Mouse (Mus musculus) embryonic fibroblast, embryonic 13.5 days (primary cell): ENCODE data around the gene Smok2a. TPM values are rescaled to one million over a fixed set of nuclear protein-coding genes. Genes with fewer than 3 reads are reported as not detected.
"Not testable (repeated sequence)": the region's sequence is repeated elsewhere in the genome, so short reads cannot be mapped to it uniquely, and the experiment has no call there.

Experiments used
- H3K27ac ChIP-seq: 2 replicates; pipeline ENCODE4 v1.5.1; 2012; ENCODE audit warnings: low read length, control low read depth, inconsistent platforms; ENCODE audit not compliant: insufficient read depth
- H3K4me1 ChIP-seq: 2 replicates; pipeline ENCODE4 v1.6.1; 2011; ENCODE audit warnings: low read length; ENCODE audit not compliant: control insufficient read depth, insufficient read depth
- H3K4me3 ChIP-seq: 2 replicates; pipeline ENCODE4 v1.5.1; 2011; ENCODE audit warnings: mild to moderate bottlenecking, control low read depth, low read length; ENCODE audit not compliant: insufficient read depth
- CTCF ChIP-seq: IDR thresholded peaks from 2 replicates; pipeline ENCODE4 v1.5.1; 2011; ENCODE audit warnings: mild to moderate bottlenecking, control low read depth, low read length, moderate library complexity, borderline replicate concordance; ENCODE audit not compliant: insufficient read depth
- POLR2A ChIP-seq: IDR thresholded peaks from 2 replicates; pipeline ENCODE4 v1.6.1; 2011; ENCODE audit warnings: low read depth, mild to moderate bottlenecking, control low read depth, low read length, moderate library complexity
- polyA plus RNA-seq: library from polyadenylated mRNA; stranded (reverse); fragments of >200 nt; gene quantifications from 2 replicates; pipeline ENCODE4 v1.2.4, GENCODE M21; 2011; ENCODE audit warnings: low read depth; ENCODE audit not compliant: missing spikeins, insufficient read length

Smok2a gene
- polyA plus RNA-seq, 1 experiment, result not detected

GRCm38 (mm10) chr17:13201551-13201950 lies 19.4 kb upstream of the Smok2a start:
- H3K27ac ChIP-seq, H3K4me1 ChIP-seq, H3K4me3 ChIP-seq: not testable (repeated sequence)

GRCm38 (mm10) chr17:13202453-13203107 lies 18.4 kb upstream of the Smok2a start:
- not testable (repeated sequence) for H3K4me3 ChIP-seq, H3K4me1 ChIP-seq, H3K27ac ChIP-seq

GRCm38 (mm10) chr17:13205247-13205646 lies 15.7 kb upstream of the Smok2a start:
- not testable (repeated sequence) for H3K27ac ChIP-seq, H3K4me3 ChIP-seq, H3K4me1 ChIP-seq

GRCm38 (mm10) chr17:13206491-13206890 lies 14.5 kb upstream of the Smok2a start:
- Histone ChIP-seq H3K4me3 (no peak overlapping the region), H3K4me1 (no peaks in the 10 kb centered on the region), H3K27ac (no peak overlapping the region)
- TF ChIP-seq CTCF (no peak), POLR2A (no peak)

- not testable (repeated sequence) for H3K27ac ChIP-seq, H3K4me1 ChIP-seq, H3K4me3 ChIP-seq
Measured at GRCm38 (mm10) chr17:13208460-13208859, 12.5 kb upstream of the Smok2a start.

DNA sequence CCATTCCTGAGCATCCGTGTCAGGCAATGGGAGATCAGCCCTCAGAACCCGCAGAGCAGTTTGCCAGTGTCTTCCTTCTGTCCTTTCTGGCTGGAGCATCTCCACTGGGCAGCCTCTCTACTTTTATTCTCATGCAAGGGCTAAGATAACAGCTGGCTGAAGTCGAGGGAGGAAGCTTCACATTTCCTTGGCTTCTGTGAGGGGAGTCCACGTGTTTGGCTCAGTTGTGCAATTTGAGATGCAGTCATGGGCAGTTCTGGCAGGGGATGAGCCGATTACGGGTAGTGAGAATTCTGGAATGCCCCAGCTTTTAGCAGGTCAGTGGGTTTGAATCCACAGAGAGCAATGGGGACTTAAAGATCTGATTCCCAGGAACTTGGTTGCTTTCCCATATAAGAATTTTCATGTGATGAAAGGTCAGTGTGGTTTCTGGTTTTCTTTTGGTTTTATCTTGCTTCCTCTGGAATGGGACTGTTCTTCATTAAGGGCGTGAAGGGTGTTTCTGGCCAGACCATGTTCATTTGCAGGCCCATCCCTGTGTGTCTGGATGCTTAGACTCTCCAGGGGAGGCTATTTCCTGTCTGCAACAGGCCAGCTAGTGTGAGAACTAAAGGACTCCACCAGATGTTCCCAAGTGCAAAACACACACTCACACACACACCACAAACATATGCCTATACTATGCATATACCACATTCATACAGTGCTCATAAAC lies 8.7 kb upstream of the Smok2a start:
- Histone ChIP-seq H3K4me1 (no peaks in the 10 kb centered on the region), H3K4me3 (no peak overlapping the region), H3K27ac (no peak overlapping the region)
- TF ChIP-seq POLR2A (no peak), CTCF (no peak)

DNA sequence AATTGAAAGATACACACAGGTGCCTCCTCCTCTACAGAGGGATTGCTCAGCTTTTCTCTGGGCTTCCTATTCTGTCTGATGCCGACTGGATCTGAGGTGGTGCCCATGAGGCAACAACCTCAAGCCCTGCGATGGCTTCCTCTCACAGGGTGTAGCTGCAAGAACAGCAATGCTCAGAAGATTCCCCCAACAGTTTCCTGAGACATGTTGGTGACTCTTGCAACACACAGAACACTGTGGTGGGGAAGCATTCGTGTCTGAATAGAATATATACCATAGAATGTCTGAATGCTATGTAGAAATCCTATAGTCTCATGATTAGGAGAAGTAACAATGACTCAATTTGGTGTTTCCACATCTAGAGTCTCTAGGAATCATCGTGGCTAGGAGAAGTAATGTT lies 6.8 kb upstream of the Smok2a start:
- Histone ChIP-seq H3K4me1 (no peaks in the 10 kb centered on the region), H3K4me3 (no peak overlapping the region), H3K27ac (no peak overlapping the region)
- TF ChIP-seq POLR2A, result no peak
- TF ChIP-seq CTCF, result no peak

DNA sequence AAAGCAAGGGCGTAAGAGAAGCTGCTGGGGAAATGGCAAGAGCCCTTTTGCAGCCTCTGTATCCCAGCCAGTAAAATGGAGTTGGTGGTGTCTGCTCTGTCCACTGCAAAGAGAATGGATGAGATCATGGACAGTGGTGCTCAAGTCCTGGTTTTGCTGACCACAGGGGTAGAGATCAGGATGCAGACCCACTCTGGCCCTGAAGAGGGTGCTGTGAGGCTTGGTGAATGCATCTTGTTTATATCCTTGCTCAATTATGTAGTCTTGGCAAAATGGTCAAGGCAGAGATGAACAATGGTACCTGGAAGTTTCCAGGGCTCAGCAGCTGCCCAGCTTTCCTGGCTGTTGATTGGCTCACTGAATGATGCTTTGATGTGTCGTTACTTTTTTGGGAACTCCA lies 5.4 kb upstream of the Smok2a start:
- Histone ChIP-seq H3K4me1 (no peaks in the 10 kb centered on the region), H3K4me3 (no peak overlapping the region), H3K27ac (no peak overlapping the region)
- no peak for TF ChIP-seq CTCF
- no peak for TF ChIP-seq POLR2A

DNA sequence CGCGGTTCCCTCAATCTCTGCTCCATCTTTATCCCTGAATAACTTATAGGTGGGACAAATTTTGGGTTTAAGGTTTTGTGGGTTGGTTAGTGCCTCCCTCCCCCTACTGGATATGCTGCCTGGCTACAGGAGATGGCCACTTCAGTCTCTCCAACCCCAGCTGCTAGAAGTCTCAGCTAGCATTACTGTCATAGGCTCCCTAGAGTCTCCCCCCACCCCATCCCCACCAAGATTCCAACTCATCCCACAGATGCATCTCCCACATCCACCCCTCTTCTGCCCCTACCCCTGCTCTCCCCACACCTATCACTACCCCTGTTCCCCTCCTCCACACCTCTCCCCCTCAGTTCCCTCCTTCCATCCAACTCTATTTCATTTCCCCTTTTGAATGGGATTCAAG lies 933 bp downstream of the Smok2a start:
- not testable (repeated sequence) for H3K27ac ChIP-seq, H3K4me1 ChIP-seq, H3K4me3 ChIP-seq

DNA sequence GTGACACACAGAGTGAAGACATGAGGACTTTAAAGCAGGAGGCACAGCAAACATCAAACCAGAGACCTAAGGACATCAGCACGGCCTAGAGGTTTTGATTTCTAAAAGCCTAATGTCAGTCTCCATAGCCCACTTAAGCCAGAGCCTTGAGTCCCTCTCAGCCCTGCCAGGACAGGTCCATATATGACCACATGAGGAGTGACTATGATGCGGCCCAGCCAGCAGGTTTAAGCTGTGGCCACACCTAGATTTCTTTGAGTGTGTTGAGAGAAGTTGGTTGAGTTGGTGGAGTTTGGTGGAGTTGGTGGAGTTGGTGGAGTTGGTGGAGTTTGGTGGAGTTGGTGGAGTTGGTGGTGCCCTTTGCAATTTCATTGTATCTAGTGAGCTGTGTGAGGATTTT lies 9.0 kb downstream of the Smok2a start, which contains the start of gene Smok2b:
Gene Smok2b (plus strand): TSS at position 301 of the 400 bp plus-strand sequence.
- H3K4me3 ChIP-seq, H3K4me1 ChIP-seq, H3K27ac ChIP-seq: not testable (repeated sequence)

DNA sequence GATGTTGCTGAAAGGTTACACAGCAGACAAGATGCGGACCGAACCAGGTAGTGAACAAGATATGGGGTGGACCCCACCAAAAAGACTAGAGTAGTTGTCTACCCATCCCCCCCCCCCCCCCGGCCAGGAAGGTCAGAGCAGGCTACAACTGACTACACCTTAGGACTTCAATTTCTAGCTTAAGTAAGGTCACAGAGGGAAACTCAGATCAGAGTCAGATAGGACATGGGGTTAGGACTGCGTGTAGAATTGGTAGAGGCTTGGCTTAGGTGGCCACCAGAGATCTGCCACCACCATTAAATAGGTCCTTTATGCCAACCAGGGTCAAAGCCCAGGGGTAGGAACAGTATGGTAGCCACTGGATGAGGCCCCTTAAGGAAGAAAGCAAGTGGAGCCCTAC lies 18.5 kb downstream of the Smok2a start:
- H3K27ac ChIP-seq, H3K4me3 ChIP-seq, H3K4me1 ChIP-seq: not testable (repeated sequence)

DNA sequence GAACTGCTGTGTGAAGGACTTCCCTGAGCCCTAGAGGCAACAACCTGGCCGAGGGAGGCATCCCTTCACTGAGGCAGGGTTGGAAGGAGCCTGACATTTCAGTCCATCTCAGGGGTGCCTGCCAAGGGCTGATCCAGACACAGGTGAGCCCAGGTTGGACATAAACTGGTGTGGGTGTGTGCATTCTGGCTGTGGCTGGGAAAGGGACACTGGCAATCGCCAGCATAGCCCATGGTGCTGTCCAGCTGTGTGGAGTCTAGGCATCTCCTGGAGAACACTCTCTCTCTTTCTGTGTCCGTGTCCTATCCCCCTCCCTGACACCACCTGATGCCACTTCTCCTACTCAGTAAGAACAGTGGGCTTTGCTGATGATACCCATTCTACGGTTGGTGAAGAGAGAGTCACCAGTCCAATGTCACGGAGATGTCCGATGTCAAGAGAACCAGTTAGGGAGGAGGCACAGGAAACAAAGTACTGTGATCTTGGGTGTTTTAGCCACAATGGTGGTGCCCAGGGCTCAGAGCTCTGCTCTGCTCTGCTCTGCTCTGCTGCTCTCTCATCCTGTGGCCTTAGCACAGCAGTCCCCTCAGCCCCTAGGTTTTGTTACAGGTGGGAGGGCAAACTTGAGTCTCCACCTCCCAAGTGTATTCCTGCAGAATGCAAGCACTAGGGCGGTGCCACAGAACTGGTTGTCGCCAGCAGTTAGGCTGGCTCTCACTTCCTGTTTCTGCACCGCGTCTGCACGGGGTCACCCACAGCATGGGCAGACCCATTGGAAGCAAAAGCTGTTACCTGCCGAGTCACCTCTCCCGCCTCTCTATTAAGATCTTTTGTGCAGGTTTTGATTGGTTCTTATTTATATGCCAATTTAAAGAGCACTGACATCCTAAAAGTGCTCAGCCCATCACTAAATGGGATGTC lies 20.1 kb downstream of the Smok2a start:
- not testable (repeated sequence) for H3K4me3 ChIP-seq, H3K27ac ChIP-seq, H3K4me1 ChIP-seq

DNA sequence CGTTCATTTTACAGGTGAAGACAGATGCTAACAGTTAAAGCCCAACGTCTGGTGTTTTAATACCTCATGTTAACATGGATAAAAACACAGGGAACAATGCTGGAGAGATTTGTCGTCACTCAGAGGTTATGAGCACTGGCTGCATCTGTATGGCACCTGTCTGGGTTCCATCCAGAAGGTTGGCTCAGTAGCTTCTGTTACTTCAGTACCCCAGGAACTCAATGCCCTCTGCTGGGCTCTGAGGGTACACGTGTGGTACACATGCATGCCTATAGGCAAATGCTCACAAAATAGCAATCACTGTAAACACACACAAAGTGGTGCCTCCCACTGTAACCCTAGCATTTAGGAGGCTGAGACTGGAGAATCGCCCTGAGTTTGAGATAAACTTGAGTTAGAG lies 33.8 kb downstream of the Smok2a start:
- not testable (repeated sequence) for H3K4me1 ChIP-seq

More for the DNA sequence above, 33.8 kb downstream of the Smok2a start:
- H3K27ac ChIP-seq, H3K4me3 ChIP-seq: not testable (repeated sequence)
